Mouse (Mus musculus): ENCODE results near the gene Rhox4b. TPM values are rescaled to one million over a fixed set of nuclear protein-coding genes. Genes with fewer than 3 reads are reported as not detected.

Gene Rhox4b
- 0.19 and 0.49 TPM in 2 replicates for polyA plus RNA-seq (2012; rRNA removed)

GRCm38 (mm10) chrX:37432194-37432593 lies at the start of gene Rhox4b:
Gene Rhox4b, plus strand, starts transcription at chrX:37432494.

GRCm38 (mm10) chrX:37390548-37390947 lies 41.7 kb upstream of the Rhox4b start, which contains the start of gene Rhox4a2:
Gene Rhox4a2, plus strand, starts transcription at chrX:37390848.

GRCm38 (mm10) chrX:37411767-37412166 lies 20.5 kb upstream of the Rhox4b start, which contains the start of gene Rhox2b:
Gene Rhox2b, plus strand, starts transcription at chrX:37412067.

GRCm38 (mm10) chrX:37453380-37453779 lies 21.1 kb downstream of the Rhox4b start, which contains the start of gene Rhox2c:
Gene Rhox2c, plus strand, starts transcription at chrX:37453680.

GRCm38 (mm10) chrX:37458285-37458684 lies 26.0 kb downstream of the Rhox4b start, which contains the start of gene Rhox3c:
Gene Rhox3c, plus strand, starts transcription at chrX:37458585.

GRCm38 (mm10) chrX:37480037-37480436 lies 47.7 kb downstream of the Rhox4b start, which contains the start of gene Rhox4c:
Gene Rhox4c, plus strand, starts transcription at chrX:37480337.

Other genes starting within 250 kb of the Rhox4b start
- gene Ndufa1, start 241.3 kb upstream of the Rhox4b start, polyA plus RNA-seq (2012; rRNA removed), result 149 and 294 TPM in 2 replicates
- 8.6 and 11.1 TPM in 2 replicates for gene Rnf113a1, start 241.2 kb upstream of the Rhox4b start, polyA plus RNA-seq (2012; rRNA removed)
- gene Gm9, start 221.5 kb upstream of the Rhox4b start, polyA plus RNA-seq (2012; rRNA removed), result not detected in 2 replicates
- not detected in 2 replicates for gene Rhox1, start 210.2 kb upstream of the Rhox4b start, polyA plus RNA-seq (2012; rRNA removed)
- 0.20 and 0.58 TPM in 2 replicates for gene Rhox2a, start 187.5 kb upstream of the Rhox4b start, polyA plus RNA-seq (2012; rRNA removed)
- not detected in 2 replicates for gene Rhox3a, start 182.6 kb upstream of the Rhox4b start, polyA plus RNA-seq (2012; rRNA removed)
- not detected in 2 replicates for gene Rhox4a, start 167.2 kb upstream of the Rhox4b start, polyA plus RNA-seq (2012; rRNA removed)
- not detected in 2 replicates for gene Rhox3a2, start 52.5 kb upstream of the Rhox4b start, polyA plus RNA-seq (2012; rRNA removed)
- gene Rhox4a2, start 41.6 kb upstream of the Rhox4b start, polyA plus RNA-seq (2012; rRNA removed), result 0.35 and 1.6 TPM in 2 replicates
- gene Rhox2b, start 20.4 kb upstream of the Rhox4b start, polyA plus RNA-seq (2012; rRNA removed), result 0.21 and 0.82 TPM in 2 replicates
- 0.66 and 1.4 TPM in 2 replicates for gene Rhox2c, start 21.2 kb downstream of the Rhox4b start, polyA plus RNA-seq (2012; rRNA removed)
- 0.48 TPM in 1 of 2 replicates, not detected in the other for gene Rhox3c, start 26.1 kb downstream of the Rhox4b start, polyA plus RNA-seq (2012; rRNA removed)
- gene Rhox4c, start 47.8 kb downstream of the Rhox4b start, polyA plus RNA-seq (2012; rRNA removed), result not detected in 2 replicates
- 0.20 TPM in 1 of 2 replicates, not detected in the other for gene Rhox2d, start 60.9 kb downstream of the Rhox4b start, polyA plus RNA-seq (2012; rRNA removed)
- gene Rhox4d, start 81.9 kb downstream of the Rhox4b start, polyA plus RNA-seq (2012; rRNA removed), result 0.12 and 0.13 TPM in 2 replicates
- 0.16 TPM in 1 of 2 replicates, not detected in the other for gene Rhox2e, start 98.0 kb downstream of the Rhox4b start, polyA plus RNA-seq (2012; rRNA removed)
- not detected in 2 replicates for gene Rhox3e, start 109.5 kb downstream of the Rhox4b start, polyA plus RNA-seq (2012; rRNA removed)
- gene Rhox4e, start 124.9 kb downstream of the Rhox4b start, polyA plus RNA-seq (2012; rRNA removed), result not detected in 2 replicates
- 0.15 and 0.30 TPM in 2 replicates for gene Rhox2f, start 138.9 kb downstream of the Rhox4b start, polyA plus RNA-seq (2012; rRNA removed)
- not detected in 2 replicates for gene Rhox3f, start 148.5 kb downstream of the Rhox4b start, polyA plus RNA-seq (2012; rRNA removed)
- gene Rhox4f, start 175.2 kb downstream of the Rhox4b start, polyA plus RNA-seq (2012; rRNA removed), result not detected in 2 replicates
- gene Rhox3g, start 196.1 kb downstream of the Rhox4b start, polyA plus RNA-seq (2012; rRNA removed), result not detected in 2 replicates
- gene Rhox2g, start 211.0 kb downstream of the Rhox4b start, polyA plus RNA-seq (2012; rRNA removed), result not detected in 2 replicates
- gene Rhox4g, start 218.8 kb downstream of the Rhox4b start, polyA plus RNA-seq (2012; rRNA removed), result 0.08 TPM in 1 of 2 replicates, not detected in the other
- not detected in 2 replicates for gene Rhox3h, start 236.3 kb downstream of the Rhox4b start, polyA plus RNA-seq (2012; rRNA removed)
- gene Rhox2h, start 240.8 kb downstream of the Rhox4b start, polyA plus RNA-seq (2012; rRNA removed), result not detected in 2 replicates

Data from central nervous system, embryonic 11.5 days (tissue).